Mouse (Mus musculus) regulatory T cell (primary cell): ENCODE data around the gene Bahd1.

Experiments used
- in situ Hi-C: fragments of 300-600 bp; cut with MboI, MseI; formaldehyde crosslinking; loops from one replicate; pipeline ENCODE4 v1.15.1; 2025; ENCODE audit warnings: high pct_unique_total_duplicates

Bahd1 gene

DNA sequence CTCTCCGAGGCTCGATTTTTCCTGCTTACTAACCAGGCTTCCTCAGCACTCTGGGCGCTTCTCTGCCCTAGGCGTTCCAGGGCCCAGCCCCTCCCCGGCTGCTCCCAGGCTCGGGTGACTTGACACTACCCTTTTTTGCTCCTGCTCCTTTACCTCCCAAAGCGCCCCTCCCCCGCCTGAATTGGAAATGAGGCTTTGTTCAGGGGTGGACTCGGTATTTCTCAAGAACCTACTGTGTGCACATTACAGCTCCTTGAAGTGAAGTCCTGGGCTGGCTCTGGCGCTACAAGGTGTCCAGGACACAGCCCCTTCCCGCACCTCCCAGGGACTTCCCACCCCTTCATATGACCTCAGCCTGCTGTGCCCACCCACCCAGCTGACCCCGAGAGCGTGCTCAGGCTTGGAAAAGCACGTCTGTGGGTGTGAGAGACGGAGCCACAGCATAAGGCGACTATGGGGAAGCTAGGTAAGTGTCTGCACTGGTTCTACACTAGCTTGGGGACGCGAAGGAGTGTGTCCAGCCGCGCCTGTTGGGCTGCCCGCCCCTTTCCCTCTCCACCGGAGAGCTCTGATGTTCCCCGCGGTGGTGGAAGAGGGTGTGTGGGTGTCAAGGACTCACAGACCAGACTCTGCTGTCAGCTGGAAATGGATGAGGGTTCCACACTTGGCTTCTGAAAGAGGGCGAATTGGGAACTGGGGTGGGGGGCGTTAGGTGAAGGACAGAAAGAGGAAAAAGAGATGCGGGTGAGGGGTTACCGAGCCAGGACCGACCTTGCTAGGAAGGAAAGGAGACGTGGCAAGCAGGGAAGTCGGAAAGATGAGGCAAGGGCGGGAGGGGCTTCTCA, at the start of gene Bahd1:
Gene Bahd1, plus strand, starts transcription at position 397 of the 845 bp plus-strand sequence.
- in situ Hi-C loops = loop anchor here (25.0 kb wide), 1 partner anchor 138 kb away; the partner anchor contains the start of genes Ccdc9b and Phgr1

DNA sequence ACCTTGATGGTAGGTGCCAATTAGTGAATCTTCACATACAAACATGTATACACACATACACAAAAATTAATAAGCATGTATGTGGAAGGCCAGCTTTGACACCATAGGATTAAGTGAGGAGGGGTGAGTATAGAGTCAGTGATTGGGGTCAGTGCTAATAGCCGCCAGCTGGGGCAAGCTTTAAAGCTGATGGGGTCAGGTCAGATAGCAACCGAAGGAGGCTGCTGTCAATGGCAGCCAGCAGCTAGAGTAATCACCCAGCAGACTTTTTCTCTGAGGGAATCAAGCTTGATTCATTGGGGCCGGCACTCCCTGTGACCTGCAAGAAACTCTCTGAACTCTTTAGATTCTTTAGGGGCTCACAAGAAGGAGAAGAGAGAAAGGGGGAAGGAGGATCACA, 48.4 kb upstream of the Bahd1 start:
- in situ Hi-C loops = no loop called here

DNA sequence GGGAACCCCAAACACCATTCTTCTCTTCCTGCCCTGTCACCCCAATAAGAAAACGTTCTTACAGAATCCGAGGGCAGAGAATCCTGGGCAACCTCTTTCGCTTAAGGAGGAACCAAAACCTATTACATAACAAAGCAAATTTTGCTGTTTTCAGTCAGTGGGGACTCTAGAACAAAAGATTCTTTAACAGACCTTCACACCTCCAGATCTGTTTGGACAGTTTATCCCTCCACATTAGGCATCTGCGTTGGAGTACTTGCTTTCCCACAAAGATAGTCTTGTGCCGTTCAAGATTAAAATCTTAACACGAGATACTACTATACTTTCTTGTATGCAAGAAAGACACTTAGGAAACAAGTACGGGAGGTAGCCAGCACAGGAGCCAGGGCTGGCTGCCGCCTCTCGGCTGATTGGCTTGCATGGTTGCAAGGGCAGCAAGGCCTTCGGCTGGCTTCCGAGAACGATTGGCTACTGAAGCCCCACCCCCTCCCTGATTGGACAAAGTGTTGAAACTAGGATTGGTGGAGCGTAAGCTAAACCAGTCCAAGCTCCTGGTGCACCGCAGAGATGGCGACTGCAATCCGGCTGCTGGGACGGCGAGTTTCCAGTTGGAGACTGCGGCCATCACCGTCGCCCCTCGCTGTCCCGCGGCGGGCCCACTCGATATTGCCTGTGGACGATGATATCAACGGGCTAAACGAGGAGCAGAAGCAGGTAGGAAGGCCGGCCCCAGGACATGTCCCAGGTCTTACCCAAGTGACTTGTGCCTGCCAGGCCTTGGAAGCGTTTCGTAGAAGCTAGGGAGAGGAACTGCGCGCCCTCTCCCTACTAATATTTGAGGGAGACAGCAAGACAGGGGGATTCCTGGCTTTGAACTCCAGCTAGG, 38.5 kb upstream of the Bahd1 start, which contains the start of gene Ivd:
Gene Ivd, plus strand, starts transcription at position 501 of the 886 bp plus-strand sequence.
- in situ Hi-C loops = no loop called here

DNA sequence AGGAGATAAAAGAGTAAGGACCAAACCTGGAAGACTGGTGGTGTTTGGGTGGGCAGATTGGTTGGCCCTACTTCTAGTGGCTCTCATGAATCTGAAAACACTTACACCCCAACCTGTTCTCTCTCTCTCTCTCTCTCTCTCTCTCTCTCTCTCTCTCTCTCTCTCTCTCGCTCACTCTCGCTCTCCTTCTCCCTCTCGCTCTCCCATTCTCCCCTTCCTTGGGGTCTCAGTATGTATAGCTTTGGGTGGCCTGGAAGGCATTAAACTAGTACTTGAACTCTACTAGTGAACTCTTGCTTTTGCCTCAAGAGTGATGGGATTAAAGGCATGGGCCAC, 37.9 kb upstream of the Bahd1 start:
- in situ Hi-C loops = no loop called here

DNA sequence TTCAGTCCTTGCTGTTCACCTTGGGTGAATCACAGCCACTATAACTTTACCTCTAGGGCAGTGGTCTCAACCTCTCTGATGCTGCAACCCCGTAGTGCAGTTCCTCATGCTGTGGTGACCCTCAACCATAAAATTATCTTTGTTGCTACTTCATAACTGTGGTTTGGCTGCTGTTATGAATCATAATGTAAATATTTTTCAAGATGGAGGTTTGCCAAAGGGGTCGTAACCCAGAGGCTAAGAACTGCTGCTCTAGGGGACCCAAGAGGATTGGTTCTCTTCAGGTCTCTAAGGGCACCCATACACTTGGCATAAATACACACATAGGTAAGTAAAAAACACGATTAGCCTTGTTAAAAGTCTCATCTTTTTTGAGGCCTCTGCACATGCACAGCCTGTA, 29.6 kb upstream of the Bahd1 start:
- in situ Hi-C loops = no loop called here

DNA sequence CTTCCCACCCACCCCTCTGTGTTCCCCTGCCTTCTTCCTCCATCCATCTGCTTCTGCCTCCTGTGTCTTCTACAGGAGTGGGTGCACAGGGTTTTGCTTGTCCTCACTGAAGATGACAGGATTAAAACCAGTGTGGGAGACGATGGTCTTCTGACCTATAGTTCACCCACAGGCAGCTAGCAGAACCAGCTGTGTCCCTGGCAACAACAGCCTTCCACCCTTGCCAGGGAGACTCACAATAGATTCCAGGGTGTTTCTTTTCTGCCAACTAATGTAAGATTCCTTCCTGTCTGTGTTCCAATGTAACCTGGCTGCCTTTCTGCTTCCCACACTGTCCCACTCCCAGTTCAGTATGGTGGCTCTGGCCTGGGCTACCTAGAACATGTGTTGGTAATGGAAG, 29.1 kb upstream of the Bahd1 start:
- in situ Hi-C loops = no loop called here

DNA sequence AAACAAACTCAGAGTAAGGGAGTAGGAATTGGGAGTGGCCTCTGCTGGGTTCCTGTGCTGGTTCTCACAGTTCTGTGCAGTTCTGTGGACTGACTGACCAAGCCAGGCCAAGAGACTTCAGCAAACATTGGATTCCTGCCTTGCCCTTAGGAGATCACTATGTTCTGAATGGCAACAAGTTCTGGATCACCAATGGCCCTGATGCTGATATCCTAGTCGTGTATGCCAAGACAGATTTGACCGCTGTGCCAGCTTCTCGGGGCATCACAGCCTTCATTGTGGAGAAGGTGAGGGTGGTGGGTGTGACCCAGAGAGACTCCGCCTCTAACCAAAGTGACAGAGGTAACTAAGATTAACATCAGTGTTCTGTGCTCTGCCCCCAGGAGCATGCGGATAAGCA, 27.2 kb upstream of the Bahd1 start:
- in situ Hi-C loops = no loop called here

DNA sequence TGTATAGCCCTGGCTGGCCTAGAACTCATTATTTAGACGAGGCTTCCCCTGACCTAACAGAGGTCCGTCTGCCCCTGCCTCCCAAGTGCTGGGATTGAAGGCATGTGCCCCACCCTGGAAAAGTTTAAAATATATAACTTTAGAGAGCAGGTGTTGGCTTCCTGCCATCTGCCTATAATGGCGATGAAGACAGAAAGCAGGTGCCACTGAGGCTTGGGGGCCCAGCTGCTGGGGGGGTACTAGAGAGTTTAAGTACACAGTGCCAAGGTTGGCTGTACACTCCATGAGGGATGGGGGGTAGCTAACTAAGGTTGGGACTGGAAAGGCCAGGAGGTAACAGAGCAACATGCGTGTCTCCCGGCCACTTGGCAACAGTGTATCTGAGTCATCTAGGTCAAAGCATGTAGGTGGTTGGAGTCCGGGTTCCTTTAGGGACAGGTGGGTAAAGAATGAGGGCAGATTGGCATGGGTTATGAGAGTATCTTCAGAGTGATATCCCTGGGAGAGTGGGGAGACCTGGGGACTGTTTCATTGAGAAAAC, 26.2 kb upstream of the Bahd1 start:
- in situ Hi-C loops = no loop called here

DNA sequence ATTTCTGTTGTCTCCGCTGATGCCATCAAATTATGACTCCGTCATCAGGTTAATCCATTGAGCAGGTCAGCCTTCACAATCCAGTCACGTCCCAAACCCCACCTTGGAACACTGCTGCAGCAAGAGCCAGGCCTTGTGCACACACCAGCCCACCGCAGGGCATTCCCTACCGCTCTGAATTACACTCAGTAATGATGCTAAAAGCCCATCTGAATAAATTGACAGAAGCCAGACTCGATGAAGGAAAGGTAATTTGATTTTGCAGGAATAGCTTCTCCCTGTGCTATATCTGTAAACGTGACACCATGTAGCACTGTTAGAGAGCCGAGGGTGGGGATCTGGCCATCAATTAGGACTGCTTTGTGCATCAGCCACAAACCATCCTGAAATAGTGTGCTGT, 24.9 kb upstream of the Bahd1 start:
- in situ Hi-C loops = loop anchor here (5.0 to 25.0 kb wide), 3 partner anchors 38 to 238 kb away; partner anchors contain the start of genes Ccdc9b and Phgr1

DNA sequence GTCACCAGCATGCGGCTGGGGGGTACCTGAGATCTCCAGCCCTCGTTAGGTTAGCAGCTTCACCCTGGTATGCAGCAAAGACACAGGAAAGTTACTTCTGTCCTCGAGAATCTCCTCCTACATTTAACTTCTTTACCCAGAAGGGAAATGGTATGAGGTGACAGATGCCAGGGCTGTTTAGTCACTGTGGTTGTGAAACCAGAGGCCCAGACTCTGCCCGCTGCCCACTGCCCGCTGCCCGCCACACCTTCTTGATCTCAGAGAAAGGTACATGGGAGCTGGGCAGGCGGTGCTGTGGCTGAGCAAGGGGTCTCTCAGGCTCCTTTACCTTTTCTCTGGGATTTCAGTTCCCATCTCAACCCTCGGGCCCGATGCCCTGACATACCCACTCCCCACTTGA, 23.7 kb upstream of the Bahd1 start:
- in situ Hi-C loops = loop anchor here (5.0 to 25.0 kb wide), 3 partner anchors 39 to 239 kb away; partner anchors contain the start of genes Ccdc9b and Phgr1

DNA sequence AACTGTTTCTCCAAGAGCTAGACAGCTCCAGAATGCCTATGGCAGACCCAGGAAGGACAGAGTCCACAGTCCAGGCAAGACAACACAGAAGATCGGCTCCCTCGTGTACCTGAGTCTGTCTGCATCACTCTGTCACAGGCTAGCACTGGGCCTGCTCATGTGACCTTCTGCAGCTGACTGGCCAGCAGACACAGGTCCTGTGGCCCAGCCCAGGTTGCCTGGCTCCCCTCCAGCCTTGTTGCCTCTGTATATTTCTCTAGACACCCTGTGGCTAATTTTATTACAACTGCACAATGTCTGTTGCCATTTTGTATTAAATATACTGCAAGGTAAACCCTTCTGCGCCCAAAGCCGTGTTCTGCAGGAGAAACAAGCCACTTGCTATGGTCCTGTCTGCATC, 19.2 kb upstream of the Bahd1 start:
- in situ Hi-C loops = loop anchor here (25.0 kb wide), 1 partner anchor 119 kb away; the partner anchor contains the start of genes Ccdc9b and Phgr1

DNA sequence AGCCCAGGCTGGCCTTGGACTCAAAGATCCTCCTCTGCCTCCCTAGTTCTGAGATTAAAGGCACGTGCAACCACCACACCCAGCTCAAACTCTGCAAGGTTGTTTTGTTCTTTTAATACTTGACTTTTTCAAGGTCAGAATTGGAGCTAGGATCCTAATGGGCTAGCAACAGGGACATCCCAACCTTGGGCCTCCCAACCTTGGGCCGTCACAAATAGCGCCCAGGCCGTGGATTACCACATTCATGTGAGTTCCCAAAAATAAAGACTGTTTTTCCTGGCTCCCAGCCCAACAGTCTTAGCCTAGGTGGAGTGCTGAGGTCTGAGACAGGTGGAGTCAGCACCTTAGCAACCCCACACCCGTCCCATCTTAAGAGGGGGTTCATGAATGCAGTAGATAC, 18.2 kb upstream of the Bahd1 start:
- in situ Hi-C loops = loop anchor here (25.0 kb wide), 1 partner anchor 120 kb away; the partner anchor contains the start of genes Ccdc9b and Phgr1

DNA sequence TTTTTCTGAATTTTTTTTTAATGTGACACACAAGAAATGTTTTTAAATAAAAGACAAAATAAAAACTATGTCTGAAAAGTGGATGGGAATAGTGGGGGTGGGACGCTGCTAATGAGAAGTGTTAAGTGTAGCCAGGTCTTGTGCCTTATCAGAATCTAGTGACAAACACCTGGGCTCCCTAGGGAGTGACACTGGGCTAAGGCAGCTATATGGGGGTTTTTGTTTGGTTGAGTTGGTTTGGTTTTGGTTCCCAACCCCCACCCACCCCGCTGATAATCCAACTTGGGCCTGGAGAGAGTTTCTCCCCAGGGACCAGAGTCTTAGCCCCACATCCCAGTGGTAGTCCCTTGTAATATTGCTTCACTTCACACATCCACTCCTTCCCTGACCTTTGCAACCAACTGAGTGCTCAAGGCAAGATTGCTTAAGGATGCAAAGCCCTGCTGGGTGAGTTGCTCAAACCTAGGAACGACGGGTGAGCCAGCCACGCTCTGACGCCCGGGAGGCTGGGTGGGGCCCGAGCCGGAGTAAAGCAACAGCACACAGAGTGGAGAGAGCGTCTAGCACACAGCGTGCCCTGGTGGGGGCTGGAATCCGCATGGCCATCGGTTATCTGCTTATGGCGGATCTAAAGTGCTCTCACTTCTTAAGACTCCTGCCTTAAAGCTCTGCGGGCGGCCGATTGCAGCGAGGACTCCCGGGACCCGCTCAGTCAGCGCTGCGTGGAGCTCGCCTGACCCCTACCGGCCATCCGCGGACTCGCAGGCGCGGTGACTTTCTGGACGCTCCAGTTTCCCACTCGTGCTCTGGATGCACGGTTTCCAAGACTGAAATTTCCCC, 17.1 kb upstream of the Bahd1 start:
- in situ Hi-C loops = loop anchor here (25.0 kb wide), 1 partner anchor 121 kb away; the partner anchor contains the start of genes Ccdc9b and Phgr1

DNA sequence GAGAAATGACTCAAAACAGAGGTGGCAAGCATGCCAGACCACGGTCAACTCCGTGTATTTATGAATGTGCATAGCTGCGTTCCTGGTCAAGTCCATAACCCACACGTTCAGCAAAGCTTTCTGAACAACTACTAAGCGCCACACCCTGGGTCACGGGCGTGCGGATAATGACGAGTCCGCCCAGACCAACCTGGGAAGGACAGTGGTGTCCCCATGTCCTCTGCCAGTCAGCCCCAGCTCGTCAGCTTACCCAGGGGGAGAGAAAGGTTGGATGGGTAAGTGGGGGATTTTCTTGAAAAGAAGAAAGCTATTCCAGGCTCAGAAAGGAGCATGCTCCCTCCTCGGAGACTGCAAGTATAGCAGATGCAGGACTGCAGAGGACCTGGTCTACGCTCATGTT, 12.7 kb upstream of the Bahd1 start:
- in situ Hi-C loops = loop anchor here (25.0 kb wide), 1 partner anchor 125 kb away; the partner anchor contains the start of genes Ccdc9b and Phgr1

DNA sequence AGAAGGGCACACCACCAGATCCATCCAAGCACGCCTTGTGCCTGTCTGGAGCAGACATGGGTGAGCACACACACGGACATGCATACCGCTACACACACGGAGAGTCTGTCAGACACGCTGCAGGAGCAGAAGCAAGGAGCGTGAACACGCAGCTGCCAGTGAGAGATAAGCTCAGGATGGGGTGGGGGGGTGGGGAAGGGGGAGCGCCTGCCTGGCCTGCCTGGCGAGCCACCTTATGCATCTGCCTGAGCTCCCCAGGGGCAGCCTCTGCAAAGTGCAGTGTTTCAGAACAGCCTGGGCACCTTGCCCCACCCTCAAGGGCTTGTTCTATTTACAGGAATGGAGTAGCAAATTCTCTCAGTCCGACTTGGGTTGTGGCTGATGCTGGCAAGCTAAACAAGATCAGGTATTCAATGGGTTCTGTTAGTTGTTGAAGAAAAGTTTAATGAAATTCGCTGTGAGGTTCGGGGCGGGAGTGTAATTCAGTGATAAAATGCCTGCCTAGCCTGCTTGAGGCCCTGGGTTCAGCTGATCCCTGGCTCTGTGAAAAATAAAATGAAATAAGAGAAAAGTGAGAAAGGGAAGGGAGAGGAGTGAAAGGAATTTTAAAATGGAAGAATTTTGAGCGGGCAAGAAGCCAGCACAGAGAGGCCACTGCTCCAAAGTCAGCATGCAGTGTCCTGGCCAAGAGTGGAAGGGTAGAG, 12.2 kb upstream of the Bahd1 start:
- in situ Hi-C loops = loop anchor here (25.0 kb wide), 1 partner anchor 126 kb away; the partner anchor contains the start of genes Ccdc9b and Phgr1

DNA sequence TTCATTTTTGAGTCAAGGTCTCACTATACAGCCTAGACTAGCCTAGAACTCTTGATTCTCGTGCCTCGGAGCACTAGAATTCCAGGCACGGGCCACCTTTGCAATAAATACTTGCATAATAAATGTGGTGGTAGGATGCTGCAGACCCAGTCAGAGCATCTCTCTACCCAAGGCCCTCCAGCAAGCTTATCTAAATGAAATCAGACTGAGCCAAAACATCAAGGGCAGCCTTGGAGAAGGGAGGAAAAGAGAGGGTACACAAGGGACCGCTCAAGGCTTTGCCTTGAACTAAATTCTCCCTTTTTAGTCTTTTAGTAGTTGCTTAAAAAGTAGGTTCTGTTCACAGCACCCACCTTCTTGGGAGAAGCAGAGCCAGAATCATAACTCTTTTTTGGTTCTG, 9.0 kb upstream of the Bahd1 start:
- in situ Hi-C loops = loop anchor here (25.0 kb wide), 1 partner anchor 129 kb away; the partner anchor contains the start of genes Ccdc9b and Phgr1

DNA sequence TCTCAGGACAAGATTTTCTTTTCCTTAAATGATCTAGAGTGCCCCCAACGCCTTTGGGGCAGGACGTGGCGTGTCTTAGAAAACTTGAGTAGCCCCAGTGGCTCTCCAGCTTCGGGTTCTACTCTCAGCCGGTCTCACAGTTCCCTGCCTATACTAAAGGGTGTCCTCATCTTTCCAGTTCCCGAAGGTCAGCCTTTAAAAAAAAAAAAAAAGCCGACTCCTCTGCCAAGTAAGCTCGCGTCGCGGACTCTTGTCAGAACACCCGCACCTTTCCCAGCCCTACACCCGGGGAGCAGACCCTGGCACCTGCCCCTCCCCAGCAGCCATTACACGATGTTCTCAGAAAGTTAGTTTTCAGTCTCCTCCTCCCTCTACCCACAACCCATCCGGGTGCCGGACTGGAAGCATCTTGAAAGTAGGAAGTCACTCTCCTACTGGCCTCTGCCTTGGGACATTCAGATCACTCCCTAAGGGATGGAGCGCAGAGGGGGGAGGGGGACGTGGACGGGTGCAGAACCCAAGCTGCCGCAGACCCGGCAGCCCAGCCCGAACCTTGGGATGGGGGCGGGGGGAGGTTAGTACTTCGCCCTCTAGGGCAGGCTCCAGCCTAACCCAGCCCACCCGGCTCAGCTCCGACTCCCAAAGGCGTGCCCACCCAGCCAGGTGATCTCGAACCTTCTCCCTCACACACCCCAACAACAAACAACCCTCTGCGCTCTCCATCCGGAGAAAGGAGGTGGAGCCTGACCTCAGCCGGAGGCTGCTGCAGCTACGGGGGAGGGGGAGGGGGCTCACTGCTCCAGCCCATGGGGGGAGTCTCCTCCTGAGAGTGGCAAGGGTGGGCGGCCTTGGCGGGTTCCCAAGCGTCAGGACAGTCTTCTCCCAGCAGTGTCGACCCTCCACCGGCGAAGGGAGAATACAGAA, 3.9 kb upstream of the Bahd1 start:
- in situ Hi-C loops = loop anchor here (25.0 kb wide), 1 partner anchor 134 kb away; the partner anchor contains the start of genes Ccdc9b and Phgr1

DNA sequence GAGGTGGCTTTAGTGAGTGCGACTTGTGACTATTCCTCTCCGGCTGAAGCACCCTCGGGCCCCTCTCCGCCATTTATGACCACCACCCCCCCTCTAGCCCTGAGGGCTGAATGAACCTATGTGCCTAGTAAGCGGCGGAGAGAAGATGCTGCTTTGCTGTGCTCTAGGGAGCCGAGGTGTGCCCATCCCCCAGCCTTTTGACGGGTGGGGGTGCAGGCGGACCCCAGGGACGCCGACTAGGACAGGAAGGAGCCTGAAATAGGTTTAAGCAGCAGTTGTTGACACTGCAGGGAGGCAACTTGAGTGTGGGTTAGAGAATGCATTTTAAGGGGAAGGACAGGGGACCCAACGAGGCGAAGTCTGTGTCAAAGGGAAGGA, 3.3 kb upstream of the Bahd1 start:
- in situ Hi-C loops = loop anchor here (25.0 kb wide), 1 partner anchor 135 kb away; the partner anchor contains the start of genes Ccdc9b and Phgr1

DNA sequence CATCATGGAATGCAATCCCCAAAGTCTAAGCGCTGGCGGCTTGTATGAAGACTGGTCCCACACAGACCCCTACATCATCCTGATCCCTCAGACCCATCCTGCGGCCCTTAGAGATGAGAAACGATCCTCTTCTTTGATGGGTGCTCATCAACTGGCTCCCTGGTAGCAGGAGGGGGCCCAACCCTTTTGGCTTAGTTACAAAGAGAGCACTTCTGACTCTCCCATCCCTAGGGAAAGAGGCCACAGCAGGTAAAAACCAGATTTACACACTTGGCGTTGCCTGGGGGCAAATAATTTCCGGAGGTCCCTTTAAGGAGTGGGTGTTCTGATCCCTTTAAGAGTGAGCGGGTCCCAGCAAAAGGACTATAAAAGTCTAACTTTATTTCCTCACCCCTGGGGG, 2.8 kb upstream of the Bahd1 start:
- in situ Hi-C loops = loop anchor here (25.0 kb wide), 1 partner anchor 135 kb away; the partner anchor contains the start of genes Ccdc9b and Phgr1
